Mouse (Mus musculus) kidney, embryonic 14.5 days (tissue): Measurements from ENCODE around the gene Ncor2. TPM values are rescaled to one million over a fixed set of nuclear protein-coding genes. Genes with fewer than 3 reads are reported as not detected.
A peak's percentile ranks its signal among the peaks of the same experiment; 100 is the strongest.

Experiments
- ATAC-seq: fragments of 200-750 bp; cut with Nextera tagmentation; 2 replicates; pipeline ENCODE4 v1.8.0; 2017; ENCODE audit warnings: moderate number of reproducible peaks, mild to moderate bottlenecking, moderate TSS enrichment, moderate library complexity; ENCODE audit not compliant: low FRiP score, low TSS enrichment
- H3K27ac ChIP-seq: fragments of 300-500 bp; sonication (generic); 2 replicates; pipeline ENCODE4 v1.5.1; 2014; ENCODE audit warnings: low read depth, mild to moderate bottlenecking, low read length, moderate library complexity, mixed read lengths
- H3K27me3 ChIP-seq: fragments of 300-500 bp; sonication (generic); 2 replicates; pipeline ENCODE4 v1.6.1; 2014; ENCODE audit warnings: mild to moderate bottlenecking, low read length; ENCODE audit not compliant: control insufficient read depth, insufficient read depth
- H3K36me3 ChIP-seq: fragments of 300-500 bp; sonication (generic); 2 replicates; pipeline ENCODE4 v1.6.1; 2014; ENCODE audit warnings: low read length, mixed read lengths; ENCODE audit not compliant: control insufficient read depth, insufficient read depth
- H3K4me1 ChIP-seq: fragments of 300-500 bp; sonication (generic); 2 replicates; pipeline ENCODE4 v1.6.1; 2014; ENCODE audit warnings: low read length, mixed read lengths; ENCODE audit not compliant: control insufficient read depth, insufficient read depth
- H3K4me2 ChIP-seq: fragments of 300-500 bp; sonication (generic); replicated peaks from 2 replicates; pipeline ENCODE4 v1.6.1; 2014; ENCODE audit warnings: low read depth, mild to moderate bottlenecking, low read length
- H3K4me3 ChIP-seq: fragments of 300-500 bp; sonication (generic); 2 replicates; pipeline ENCODE4 v1.5.1; 2014; ENCODE audit warnings: mild to moderate bottlenecking, low read length
- H3K9ac ChIP-seq: fragments of 300-500 bp; sonication (generic); 2 replicates; pipeline ENCODE4 v1.6.1; 2014; ENCODE audit warnings: low read depth, mild to moderate bottlenecking, low read length, moderate library complexity
- H3K9me3 ChIP-seq: fragments of 300-500 bp; sonication (generic); 2 replicates; pipeline ENCODE4 v1.6.1; 2016; ENCODE audit warnings: low read length; ENCODE audit not compliant: control insufficient read depth
- WGBS: fragments of 180-500 bp; shearing (Covaris S2); extraction: QIAGEN DNeasy Blood & Tissue Kit; methylation state at CpG from one replicate; pipeline ENCODE4 v1.1.7; 2014; 5-methylcytosine and 5-hydroxymethylcytosine counted together
- polyA plus RNA-seq: library from polyadenylated mRNA; unstranded; fragments of >200 nt; fragmentation: Nextera tagmentation; extraction: Ambion mirVana; gene quantifications from 2 replicates; pipeline ENCODE4 v1.2.1, GENCODE M21; 2014

The Ncor2 gene
- polyA plus RNA-seq, 1 experiment from 2014 or later, result 34.6 TPM

GRCm38 (mm10) chr5:125175673-125176369 is 3.2 kb downstream of the Ncor2 start:
- Histone ChIP-seq H3K9me3 (no peaks in the 10 kb centered on the region), H3K4me3 (no peak overlapping the region), H3K4me1 (peaks cover 69% of the 10 kb centered on the region), H3K27me3 (no peaks in the 10 kb centered on the region), H3K27ac (no peak overlapping the region), H3K9ac (0 out of 2 replicates have a peak overlapping the region, but pooled peaks have one; percentile 7), H3K4me2 (no peak overlapping the region), H3K36me3 (no peaks in the 10 kb centered on the region)
- ATAC-seq, result no peak
- WGBS, result 65% methylated on average over 8 of the region's 9 CpGs

- ATAC-seq, result no peak
- no peak overlapping the region for H3K9ac ChIP-seq
- no peak overlapping the region for H3K4me2 ChIP-seq
- no peaks in the 10 kb centered on the region for H3K27me3 ChIP-seq
- H3K36me3 ChIP-seq, result no peaks in the 10 kb centered on the region
- H3K9me3 ChIP-seq, result no peaks in the 10 kb centered on the region
- H3K27ac ChIP-seq, result no peak overlapping the region
- no peak overlapping the region for H3K4me3 ChIP-seq
- H3K4me1 ChIP-seq, result peaks cover 74% of the 10 kb centered on the region
- 46% methylated on average over 13 of the region's 13 CpGs for WGBS
Observed at GRCm38 (mm10) chr5:125174726-125175672, 4.0 kb downstream of the Ncor2 start.

DNA sequence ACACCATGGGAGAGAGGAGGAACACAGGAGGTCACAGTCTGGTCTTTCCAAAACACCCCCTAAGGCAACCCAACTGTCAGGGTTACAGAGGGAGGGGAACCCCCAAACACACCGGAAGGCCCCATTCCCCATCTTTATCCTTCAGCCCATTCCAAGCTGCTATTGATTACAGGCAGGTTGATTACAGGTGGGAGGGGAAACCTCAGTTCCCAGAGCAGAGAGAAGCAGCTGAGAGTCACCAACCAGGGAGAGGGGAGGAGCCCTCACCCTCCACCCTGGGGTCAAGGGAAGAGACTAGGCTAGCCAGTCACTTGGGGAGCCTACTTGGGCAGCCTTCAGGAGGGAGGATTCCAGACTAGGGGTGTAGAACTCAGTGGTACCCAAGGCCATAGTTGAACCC is 5.2 kb downstream of the Ncor2 start:
- WGBS, result 77% methylated on average over 1 of the region's 1 CpGs
- Histone ChIP-seq H3K4me2 (no peak overlapping the region), H3K27me3 (no peaks in the 10 kb centered on the region), H3K4me1 (peaks cover 81% of the 10 kb centered on the region), H3K4me3 (no peak overlapping the region), H3K27ac (no peak overlapping the region), H3K9ac (no peak overlapping the region), H3K36me3 (no peaks in the 10 kb centered on the region), H3K9me3 (no peaks in the 10 kb centered on the region)
- ATAC-seq, result no peak

DNA sequence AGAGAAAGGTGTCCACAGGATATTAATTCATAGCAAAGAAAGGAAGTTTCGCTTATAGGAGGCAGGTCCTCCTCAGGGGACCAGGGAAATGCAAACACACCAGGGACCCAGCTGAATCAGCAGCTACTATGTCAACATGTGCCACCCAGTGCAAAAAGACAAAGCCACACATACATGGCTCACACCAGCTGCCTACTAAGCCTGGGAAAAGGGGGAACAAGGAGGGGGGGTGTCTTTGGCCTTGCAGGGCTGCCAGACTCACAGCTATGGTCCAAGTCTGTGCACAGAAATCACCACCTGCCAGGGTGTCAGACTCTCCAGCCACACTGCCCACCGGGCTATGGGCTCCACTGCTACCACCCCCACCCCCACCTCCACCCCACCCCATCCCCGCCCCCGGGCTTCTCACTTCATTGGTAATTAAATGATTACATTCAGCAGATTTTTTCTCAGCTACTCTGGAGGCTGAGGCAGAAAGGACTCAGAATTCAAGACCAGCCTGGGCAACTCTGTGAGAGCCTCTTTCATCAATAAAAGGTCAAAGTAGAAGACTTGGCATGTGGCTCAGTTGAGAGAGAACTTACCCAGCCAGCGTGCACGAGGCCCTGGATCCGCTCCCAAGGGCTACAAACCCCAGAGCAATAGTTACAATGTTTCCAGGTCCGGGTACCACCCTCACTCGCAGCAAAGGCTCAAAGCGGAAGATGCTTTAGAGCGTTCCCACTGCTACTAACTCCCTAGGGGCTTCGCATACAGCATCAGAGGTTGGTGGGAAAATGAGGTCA is 6.0 kb downstream of the Ncor2 start:
- Histone ChIP-seq H3K9ac (no peak overlapping the region), H3K4me1 (peaks cover 84% of the 10 kb centered on the region), H3K9me3 (no peaks in the 10 kb centered on the region), H3K4me3 (no peak overlapping the region), H3K27me3 (no peaks in the 10 kb centered on the region), H3K36me3 (no peaks in the 10 kb centered on the region), H3K4me2 (no peak overlapping the region), H3K27ac (no peak overlapping the region)
- 54% methylated on average over 12 of the region's 12 CpGs for WGBS
- no peak for ATAC-seq

- no peaks in the 10 kb centered on the region for H3K36me3 ChIP-seq
- H3K27me3 ChIP-seq, result no peaks in the 10 kb centered on the region
- H3K4me1 ChIP-seq, result peaks cover 86% of the 10 kb centered on the region
- H3K4me3 ChIP-seq, result no peak overlapping the region
- H3K4me2 ChIP-seq, result no peak overlapping the region
- H3K9ac ChIP-seq, result no peak overlapping the region
- 67% methylated on average over 6 of the region's 6 CpGs for WGBS
- ATAC-seq, result no peak
- no peak overlapping the region for H3K27ac ChIP-seq
- H3K9me3 ChIP-seq, result no peaks in the 10 kb centered on the region
Observed at GRCm38 (mm10) chr5:125171259-125171658, 7.8 kb downstream of the Ncor2 start.

GRCm38 (mm10) chr5:125170107-125170842 is 8.7 kb downstream of the Ncor2 start:
- no peaks in the 10 kb centered on the region for H3K36me3 ChIP-seq
- 73% methylated on average over 11 of the region's 11 CpGs for WGBS
- H3K27ac ChIP-seq, result no peak overlapping the region
- H3K4me2 ChIP-seq, result no peak overlapping the region
- peak overlapping the region; percentile 4; the same call in 1 of the 2 replicates for H3K9ac ChIP-seq
- ATAC-seq, result no peak
- no peaks in the 10 kb centered on the region for H3K27me3 ChIP-seq
- H3K9me3 ChIP-seq, result no peaks in the 10 kb centered on the region
- peaks cover 86% of the 10 kb centered on the region for H3K4me1 ChIP-seq
- no peak overlapping the region for H3K4me3 ChIP-seq

DNA sequence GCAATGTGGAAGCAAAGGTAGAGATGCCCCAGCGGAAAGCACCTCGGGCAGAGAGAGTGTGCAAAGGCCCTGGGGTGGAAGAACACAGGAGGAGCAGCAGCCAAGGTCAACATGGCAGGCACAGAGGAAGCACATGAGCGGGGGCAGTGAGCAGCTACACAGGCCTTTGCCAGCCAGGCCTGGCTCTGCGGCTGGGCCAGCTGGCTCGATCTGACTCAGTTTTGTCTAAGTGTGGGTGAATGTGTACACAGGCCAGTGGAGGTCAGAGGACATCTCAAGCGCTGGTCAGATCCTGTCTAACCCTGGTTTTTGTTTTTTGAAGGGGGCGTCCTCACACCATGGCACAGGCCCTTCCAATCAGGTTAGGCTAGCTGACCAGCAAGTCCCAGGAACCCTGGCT is 10.9 kb downstream of the Ncor2 start:
- Histone ChIP-seq H3K9me3 (no peaks in the 10 kb centered on the region), H3K4me2 (no peak overlapping the region), H3K36me3 (no peaks in the 10 kb centered on the region), H3K9ac (no peak overlapping the region), H3K27me3 (no peaks in the 10 kb centered on the region), H3K4me3 (no peak overlapping the region), H3K27ac (no peak overlapping the region), H3K4me1 (peaks cover 92% of the 10 kb centered on the region)
- no peak for ATAC-seq
- WGBS, result 67% methylated on average over 7 of the region's 7 CpGs

- Histone ChIP-seq H3K4me2 (no peak overlapping the region), H3K9me3 (no peaks in the 10 kb centered on the region), H3K27ac (no peak overlapping the region), H3K36me3 (no peaks in the 10 kb centered on the region), H3K27me3 (no peaks in the 10 kb centered on the region), H3K4me3 (no peak overlapping the region), H3K9ac (no peak overlapping the region), H3K4me1 (peaks cover 92% of the 10 kb centered on the region)
- WGBS, result 76% methylated on average over 5 of the region's 5 CpGs
- ATAC-seq, result no peak
Observed at GRCm38 (mm10) chr5:125167524-125167923, 11.5 kb downstream of the Ncor2 start.
